Mouse (Mus musculus): Measurements from ENCODE around the gene 4930402F06Rik.

4930402F06Rik gene

GRCm38 (mm10) chr2:35412810-35413209 is 15.8 kb upstream of the 4930402F06Rik start:
- no peak for DNase-seq

GRCm38 (mm10) chr2:35412246-35412645 is 15.3 kb upstream of the 4930402F06Rik start:
- no peak for DNase-seq

- DNase-seq, result no peak
Observed at GRCm38 (mm10) chr2:35411640-35412190, 14.7 kb upstream of the 4930402F06Rik start.

GRCm38 (mm10) chr2:35409466-35409865 is 12.5 kb upstream of the 4930402F06Rik start:
- no peak for DNase-seq

GRCm38 (mm10) chr2:35408409-35409110 is 11.6 kb upstream of the 4930402F06Rik start:
- no peak for DNase-seq

- no peak for DNase-seq
Observed at GRCm38 (mm10) chr2:35407878-35408277, 10.9 kb upstream of the 4930402F06Rik start.

- no peak for DNase-seq
Observed at GRCm38 (mm10) chr2:35407266-35407665, 10.3 kb upstream of the 4930402F06Rik start.

GRCm38 (mm10) chr2:35406611-35407010 is 9.6 kb upstream of the 4930402F06Rik start:
- DNase-seq, result no peak

- no peak for DNase-seq
Observed at GRCm38 (mm10) chr2:35402391-35402790, 5.4 kb upstream of the 4930402F06Rik start.

GRCm38 (mm10) chr2:35400739-35401138 is 3.8 kb upstream of the 4930402F06Rik start:
- DNase-seq, result no peak

- no peak for DNase-seq
Observed at GRCm38 (mm10) chr2:35398184-35398828, 1.3 kb upstream of the 4930402F06Rik start.

GRCm38 (mm10) chr2:35397590-35398173 is 707 bp upstream of the 4930402F06Rik start:
- peak; percentile 55 for DNase-seq

GRCm38 (mm10) chr2:35385441-35385871 is 11.5 kb downstream of the 4930402F06Rik start:
- no peak for DNase-seq

GRCm38 (mm10) chr2:35379306-35379705 is 17.7 kb downstream of the 4930402F06Rik start:
- no peak for DNase-seq

GRCm38 (mm10) chr2:35377600-35377999 is 19.4 kb downstream of the 4930402F06Rik start:
- DNase-seq, result no peak

GRCm38 (mm10) chr2:35373003-35373402 is 24.0 kb downstream of the 4930402F06Rik start:
- no peak for DNase-seq

- DNase-seq, result no peak
Observed at GRCm38 (mm10) chr2:35370686-35371085, 26.3 kb downstream of the 4930402F06Rik start.

GRCm38 (mm10) chr2:35367629-35368028 is 29.3 kb downstream of the 4930402F06Rik start, which contains the start of gene 4930568D16Rik:
Gene 4930568D16Rik, minus strand, starts transcription at chr2:35367729.
- no peak for DNase-seq

- DNase-seq, result no peak
Observed at GRCm38 (mm10) chr2:35349184-35349583, 47.8 kb downstream of the 4930402F06Rik start.

GRCm38 (mm10) chr2:35345984-35346383 is 51.0 kb downstream of the 4930402F06Rik start:
- no peak for DNase-seq

- no peak for DNase-seq
Observed at GRCm38 (mm10) chr2:35342605-35343004, 54.4 kb downstream of the 4930402F06Rik start.

GRCm38 (mm10) chr2:35338707-35339106 is 58.3 kb downstream of the 4930402F06Rik start:
- DNase-seq, result no peak

GRCm38 (mm10) chr2:35338036-35338435 is 58.9 kb downstream of the 4930402F06Rik start:
- DNase-seq, result no peak

GRCm38 (mm10) chr2:35337419-35337818 is 59.6 kb downstream of the 4930402F06Rik start:
- DNase-seq, result no peak
